Mouse (Mus musculus) cerebellum, adult 2 months (tissue): Measurements from ENCODE around the gene Casp8ap2. TPM values are rescaled to one million over a fixed set of nuclear protein-coding genes. Genes with fewer than 3 reads are reported as not detected.

Source experiments
- DNase-seq, 2 experiments: peaks; one replicate each; pipeline ENCODE4 v3.0.0; 2021
- H3K27ac ChIP-seq: fragments of 200-500 bp; 2 replicates; pipeline ENCODE4 v1.5.1; 2012; ENCODE audit warnings: low read length, control low read depth, inconsistent platforms; ENCODE audit not compliant: insufficient read depth
- H3K27me3 ChIP-seq: fragments of 200-500 bp; 2 replicates; pipeline ENCODE4 v1.6.1; 2012; ENCODE audit warnings: inconsistent platforms, mild to moderate bottlenecking, low read length, moderate library complexity; ENCODE audit not compliant: control insufficient read depth, insufficient read depth
- H3K4me1 ChIP-seq: fragments of 200-500 bp; 2 replicates; pipeline ENCODE4 v1.6.1; 2011; ENCODE audit warnings: low read length; ENCODE audit not compliant: control insufficient read depth, insufficient read depth
- H3K4me3 ChIP-seq: fragments of 200-500 bp; replicated peaks from 2 replicates; pipeline ENCODE3; 2011; ENCODE audit warnings: mild to moderate bottlenecking, low read depth, low read length, control low read depth; ENCODE audit not compliant: insufficient read depth
- CTCF ChIP-seq: fragments of 200-500 bp; IDR thresholded peaks from 2 replicates; pipeline ENCODE4 v1.5.1; 2011; ENCODE audit warnings: low read depth, mild to moderate bottlenecking, control low read depth, low read length, moderate library complexity, borderline replicate concordance; ENCODE audit not compliant: insufficient read depth
- POLR2A ChIP-seq: fragments of 200-500 bp; IDR thresholded peaks from 2 replicates; pipeline ENCODE4 v1.6.1; 2011; ENCODE audit warnings: low read length, control low read depth, borderline replicate concordance; ENCODE audit not compliant: insufficient read depth
- WGBS: fragments of 180-500 bp; shearing (Covaris S2); methylation state at CpG from one replicate; pipeline ENCODE4 v1.1.7; 2018; 5-methylcytosine and 5-hydroxymethylcytosine counted together
- polyA plus RNA-seq: library from polyadenylated mRNA; depleted of rRNA; stranded (reverse); fragments of >200 nt; gene quantifications from 2 replicates; pipeline ENCODE4 v1.2.3, GENCODE M21; 2012

Casp8ap2 gene
- polyA plus RNA-seq, 1 experiment, result 5.9 TPM

GRCm38 (mm10) chr4:32574604-32575003 lies 40.6 kb upstream of the Casp8ap2 start:
- H3K4me1 ChIP-seq, result peaks cover 8% of the 10 kb centered on the region
- no peak overlapping the region for H3K4me3 ChIP-seq
- TF ChIP-seq POLR2A (no peak), CTCF (peak; percentile 31; the same call in 1 of the 2 replicates)
- no peaks in the 10 kb centered on the region for H3K27me3 ChIP-seq
- DNase-seq, result no peak
- H3K27ac ChIP-seq, result no peak overlapping the region
- WGBS, result 100% methylated on average over 1 of the region's 1 CpGs

- H3K27me3 ChIP-seq, result no peaks in the 10 kb centered on the region
- TF ChIP-seq POLR2A (no peak), CTCF (no peak)
- DNase-seq, result no peak
- no peak overlapping the region for H3K4me3 ChIP-seq
- peaks cover 4% of the 10 kb centered on the region for H3K4me1 ChIP-seq
- no peak overlapping the region for H3K27ac ChIP-seq
- 74% methylated on average over 9 of the region's 9 CpGs for WGBS
Observed at GRCm38 (mm10) chr4:32575165-32575564, 40.1 kb upstream of the Casp8ap2 start.

GRCm38 (mm10) chr4:32579850-32580249 lies 35.4 kb upstream of the Casp8ap2 start:
- Histone ChIP-seq H3K4me1 (no peaks in the 10 kb centered on the region), H3K27me3 (no peaks in the 10 kb centered on the region), H3K27ac (no peak overlapping the region), H3K4me3 (no peak overlapping the region)
- WGBS, result 71% methylated on average over 8 of the region's 8 CpGs
- no peak for DNase-seq
- TF ChIP-seq CTCF, result no peak
- TF ChIP-seq POLR2A, result no peak

- H3K27me3 ChIP-seq, result no peaks in the 10 kb centered on the region
- no peak overlapping the region for H3K27ac ChIP-seq
- no peaks in the 10 kb centered on the region for H3K4me1 ChIP-seq
- TF ChIP-seq CTCF (no peak), POLR2A (no peak)
- 73% methylated on average over 6 of the region's 6 CpGs for WGBS
- H3K4me3 ChIP-seq, result no peak overlapping the region
- no peak for DNase-seq
Observed at GRCm38 (mm10) chr4:32584181-32584580, 31.1 kb upstream of the Casp8ap2 start.

GRCm38 (mm10) chr4:32586596-32586995 lies 28.7 kb upstream of the Casp8ap2 start:
- H3K4me1 ChIP-seq, result no peaks in the 10 kb centered on the region
- peak; percentile 42 to 59 for DNase-seq
- WGBS, result 22% methylated on average over 9 of the region's 9 CpGs
- no peak overlapping the region for H3K27ac ChIP-seq
- TF ChIP-seq POLR2A (no peak), CTCF (peak; percentile 80)
- H3K4me3 ChIP-seq, result no peak overlapping the region
- H3K27me3 ChIP-seq, result no peaks in the 10 kb centered on the region

GRCm38 (mm10) chr4:32587543-32587942 lies 27.7 kb upstream of the Casp8ap2 start:
- no peak for DNase-seq
- no peak overlapping the region for H3K27ac ChIP-seq
- no peak for TF ChIP-seq CTCF
- no peak for TF ChIP-seq POLR2A
- no peaks in the 10 kb centered on the region for H3K27me3 ChIP-seq
- no peak overlapping the region for H3K4me3 ChIP-seq
- no peaks in the 10 kb centered on the region for H3K4me1 ChIP-seq
- 94% methylated on average over 5 of the region's 5 CpGs for WGBS

GRCm38 (mm10) chr4:32588237-32588636 lies 27.0 kb upstream of the Casp8ap2 start:
- no peak for DNase-seq
- no peak for TF ChIP-seq POLR2A
- TF ChIP-seq CTCF, result no peak
- Histone ChIP-seq H3K27ac (no peak overlapping the region), H3K4me1 (no peaks in the 10 kb centered on the region), H3K4me3 (no peak overlapping the region), H3K27me3 (no peaks in the 10 kb centered on the region)
- WGBS, result 92% methylated on average over 6 of the region's 6 CpGs

GRCm38 (mm10) chr4:32601135-32601534 lies 14.1 kb upstream of the Casp8ap2 start:
- Histone ChIP-seq H3K27ac (no peak overlapping the region), H3K4me1 (no peaks in the 10 kb centered on the region), H3K27me3 (no peaks in the 10 kb centered on the region), H3K4me3 (no peak overlapping the region)
- DNase-seq, result no peak
- 28% methylated on average over 12 of the region's 12 CpGs for WGBS
- TF ChIP-seq POLR2A (no peak), CTCF (no peak)
